Mouse (Mus musculus): Measurements from ENCODE around the gene Orc1.

- TF ChIP-seq CTCF (IDR thresholded peaks at IDR 0.05; ENCODE audit: low read depth, low read length) (no peak), POLR2A (IDR thresholded peaks at IDR 0.05; ENCODE audit: extremely low read depth, insufficient read depth, low read length) (no peak)
Measured at GRCm38 (mm10) chr4:108638752-108639151, 59.5 kb downstream of the Orc1 start.

Measured in liver, adult 2 months (tissue).